Mouse (Mus musculus) embryonic stem cell, embryonic (primary cell): Measurements from ENCODE around the gene Gpcpd1.

ENCODE experiments used
- CTCF ChIA-PET, 4 experiments: fragments of 300-600 bp in 2 of 4; fragments of 350-600 bp in 2 of 4; sonication (Branson Sonifier 250); formaldehyde crosslinking; loops; one replicate each; lab custom pipeline; 2022; ENCODE audit warnings: inconsistent platforms in 2 of 4; lab: Charles Lee
- POLR2A ChIA-PET, 4 experiments: fragments of 300-600 bp in 2 of 4; fragments of 350-600 bp in 2 of 4; sonication (Branson Sonifier 250); formaldehyde crosslinking; loops; one replicate each; lab custom pipeline; 2022; ENCODE audit warnings: antibody characterized with exemption in 4 of 4, inconsistent platforms in 1 of 4; lab: Charles Lee

Gpcpd1 gene

GRCm38 (mm10) chr2:132572651-132573050 is 14.9 kb downstream of the Gpcpd1 start:
- CTCF ChIA-PET: no interaction called here
- POLR2A ChIA-PET: interaction anchor here in 1 of 4 experiments (0.5 kb wide), 1 partner anchor 63 kb away, joined by 9 read pairs; no protein-coding TSS in a partner anchor

DNA sequence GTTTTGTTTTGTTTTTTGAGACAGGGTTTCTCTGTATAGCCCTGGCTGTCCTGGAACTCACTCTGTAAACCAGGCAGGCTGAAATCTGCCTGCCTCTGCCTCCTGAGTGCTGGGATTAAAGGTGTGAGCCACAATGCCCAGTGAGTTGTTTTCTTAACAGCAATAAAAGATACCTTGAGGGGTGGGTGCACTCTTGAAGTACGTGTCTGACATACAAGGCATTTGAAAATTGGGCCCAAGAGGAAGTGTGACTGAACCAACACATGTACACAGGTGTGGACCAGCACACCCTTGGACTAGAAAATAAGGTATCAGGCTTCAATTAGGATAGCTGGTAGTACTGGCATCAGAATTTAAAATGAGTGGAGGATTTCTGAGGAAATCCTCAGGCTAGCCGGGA is 16.2 kb downstream of the Gpcpd1 start:
- ChIA-PET POLR2A (interaction anchor here in 1 of 4 experiments (1.1 kb wide), 1 partner anchor 275 kb away, joined by 4 read pairs; the partner anchor contains the start of gene Crls1), CTCF (no interaction called here)

DNA sequence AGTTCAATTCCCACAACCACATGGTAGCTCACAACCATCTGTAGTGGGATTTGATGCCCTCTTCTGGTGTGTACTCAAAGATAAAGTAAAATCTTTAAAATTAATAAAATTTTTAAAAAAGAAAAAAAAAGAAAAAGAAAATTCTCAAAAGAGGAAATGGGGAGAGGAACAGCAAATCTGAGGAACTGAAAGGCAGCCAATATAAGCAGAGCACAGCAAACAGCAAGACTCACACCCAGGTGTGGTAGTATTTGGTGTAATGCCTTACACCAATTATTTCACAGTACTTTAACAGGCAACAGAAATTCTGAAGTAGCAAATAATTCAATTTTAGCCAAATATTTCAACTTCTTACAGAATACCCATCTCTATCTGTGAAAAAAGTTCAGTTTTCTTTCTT is 16.7 kb downstream of the Gpcpd1 start:
- CTCF ChIA-PET: no interaction called here
- POLR2A ChIA-PET: interaction anchor here in 1 of 4 experiments (1.1 kb wide), 1 partner anchor 276 kb away, joined by 4 read pairs; the partner anchor contains the start of gene Crls1

- CTCF ChIA-PET: no interaction called here
- POLR2A ChIA-PET: no interaction called here
Observed at GRCm38 (mm10) chr2:132569686-132570085, 17.8 kb downstream of the Gpcpd1 start.

GRCm38 (mm10) chr2:132567414-132567813 is 20.1 kb downstream of the Gpcpd1 start:
- POLR2A ChIA-PET: interaction anchor here in 1 of 4 experiments (1.8 kb wide), 1 partner anchor 11 kb away, joined by 6 read pairs; no protein-coding TSS in a partner anchor
- CTCF ChIA-PET: no interaction called here

DNA sequence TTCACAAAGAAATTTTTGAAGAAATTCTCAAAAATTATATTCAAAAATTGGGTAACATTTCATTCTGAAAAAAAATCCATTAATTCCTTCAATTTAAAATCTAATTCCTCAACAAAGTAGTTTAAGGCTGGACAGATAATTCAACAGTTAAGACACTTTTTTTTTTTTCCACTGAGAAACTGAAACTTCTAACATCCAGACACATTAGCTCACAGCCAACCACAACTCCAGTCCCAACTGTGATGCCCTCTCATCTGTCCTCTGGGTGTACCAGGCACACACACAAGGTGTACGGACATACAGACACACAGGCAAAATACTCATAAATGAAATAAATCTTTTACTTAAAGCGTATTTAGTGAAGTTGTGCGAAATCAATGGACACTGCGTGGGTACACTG is 25.7 kb downstream of the Gpcpd1 start:
- ChIA-PET CTCF (no interaction called here), POLR2A (no interaction called here)

DNA sequence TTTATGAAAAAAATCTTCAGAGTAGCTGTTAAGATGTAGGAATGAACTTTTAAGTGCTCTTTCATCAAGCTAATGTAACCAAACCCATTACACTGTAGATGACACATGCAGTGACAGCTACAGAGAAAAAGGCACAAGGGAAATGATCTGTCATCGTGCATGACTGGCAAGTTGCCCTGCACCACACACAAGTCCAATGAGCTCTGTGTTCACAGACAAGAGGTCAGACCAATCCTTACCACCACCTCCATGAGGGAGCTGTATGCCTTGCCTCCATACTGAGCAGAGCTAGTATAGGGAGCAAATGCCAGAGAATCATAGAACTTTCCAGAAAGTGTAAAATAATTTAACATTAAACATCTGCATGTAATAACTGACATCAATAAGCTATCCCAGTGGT is 59.7 kb downstream of the Gpcpd1 start:
- POLR2A ChIA-PET: interaction anchor here in 2 of 4 experiments (0.5 kb wide), 2 partner anchors 17 to 270 kb away, joined by 3 to 4 read pairs; no protein-coding TSS in a partner anchor

DNA sequence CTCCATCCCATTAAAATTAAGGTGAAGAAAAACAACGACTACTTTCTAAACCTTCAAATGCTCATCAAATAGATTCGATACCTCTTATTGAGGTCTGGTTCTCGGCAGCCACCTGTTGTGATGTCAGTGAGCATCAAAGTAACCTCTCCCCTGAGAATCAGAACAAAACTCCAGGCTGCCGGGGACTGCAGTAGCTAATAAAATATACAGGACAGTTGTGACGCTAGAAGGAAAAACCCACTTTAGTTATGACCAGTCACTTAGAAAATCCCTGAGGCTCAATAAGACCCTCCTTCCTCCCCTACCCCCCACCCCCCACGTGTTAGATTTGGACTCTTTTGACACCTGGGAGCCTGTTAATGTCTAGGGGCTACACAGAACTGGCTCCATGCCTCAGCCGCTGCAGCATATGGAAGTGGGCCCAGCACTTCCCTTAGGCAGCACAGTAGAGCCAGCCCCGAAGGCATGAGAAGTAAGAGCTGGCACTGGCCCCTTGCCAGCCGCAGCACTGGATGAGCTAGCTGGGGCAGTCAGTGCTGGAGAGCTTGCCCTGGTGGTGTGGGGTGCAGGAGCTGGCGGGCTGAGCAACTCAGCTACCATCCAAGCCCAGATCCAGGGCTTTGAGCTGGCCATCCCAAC is 60.5 kb downstream of the Gpcpd1 start:
- CTCF ChIA-PET: interaction anchor here in 1 of 4 experiments (0.7 to 1.2 kb wide), 2 partner anchors 11 to 405 kb away, joined by 3 read pairs; no protein-coding TSS in a partner anchor
- POLR2A ChIA-PET: no interaction called here

More for the DNA sequence above, 59.7 kb downstream of the Gpcpd1 start:
- CTCF ChIA-PET: interaction anchor here in 3 of 4 experiments (0.5 to 1.2 kb wide), 3 partner anchors 12 to 128 kb away, joined by 3 read pairs; no protein-coding TSS in a partner anchor

GRCm38 (mm10) chr2:132526110-132526509 is 61.4 kb downstream of the Gpcpd1 start:
- CTCF ChIA-PET: no interaction called here
- POLR2A ChIA-PET: no interaction called here

DNA sequence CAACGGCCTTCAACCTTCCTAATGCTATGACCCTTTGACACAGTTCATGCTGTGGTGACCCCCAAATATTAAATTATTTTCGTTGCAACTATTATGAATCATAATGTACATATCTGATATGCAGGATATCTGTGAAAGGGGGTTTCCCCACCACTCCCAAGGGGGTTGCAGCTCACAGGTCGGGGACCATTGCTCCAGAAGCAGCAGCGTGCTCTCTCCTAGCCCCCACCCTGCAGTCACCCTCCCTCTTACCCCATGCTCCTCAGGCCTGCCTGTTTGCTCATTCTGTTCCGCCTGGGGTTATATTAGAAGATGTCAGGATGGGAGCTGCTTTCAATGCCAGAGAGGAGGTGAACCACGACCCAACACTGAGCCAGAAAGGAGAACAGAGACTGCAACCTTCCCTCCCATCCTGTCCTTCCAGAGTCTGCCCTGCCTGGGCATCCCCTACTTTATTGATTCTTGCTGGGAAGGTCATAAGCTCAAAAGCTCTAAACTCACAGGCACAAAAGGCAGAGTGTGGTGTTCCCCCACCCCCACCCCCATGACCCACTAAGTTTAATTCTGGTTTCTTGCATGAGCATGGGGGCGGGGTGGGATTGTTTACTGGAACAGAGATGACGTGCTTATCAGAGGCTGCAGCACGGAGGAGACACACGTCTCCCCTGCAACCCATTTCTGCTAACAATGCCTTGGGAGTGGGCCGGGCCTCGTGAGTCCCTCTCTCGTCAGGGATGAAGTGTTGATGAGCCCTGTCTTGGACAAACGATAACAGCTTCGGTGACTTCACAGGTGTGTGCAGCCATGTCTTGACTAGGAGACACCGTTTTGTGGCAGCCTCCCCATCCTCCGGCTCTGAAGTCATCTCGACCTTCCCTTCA is 69.3 kb downstream of the Gpcpd1 start:
- ChIA-PET CTCF (interaction anchor here in 1 of 4 experiments (2.9 kb wide), 1 partner anchor 183 kb away, joined by 21 read pairs; no protein-coding TSS in a partner anchor), POLR2A (interaction anchor here in 2 of 4 experiments (0.9 to 1.4 kb wide), 2 partner anchors 117 to 166 kb away, joined by 3 to 5 read pairs; no protein-coding TSS in a partner anchor)

DNA sequence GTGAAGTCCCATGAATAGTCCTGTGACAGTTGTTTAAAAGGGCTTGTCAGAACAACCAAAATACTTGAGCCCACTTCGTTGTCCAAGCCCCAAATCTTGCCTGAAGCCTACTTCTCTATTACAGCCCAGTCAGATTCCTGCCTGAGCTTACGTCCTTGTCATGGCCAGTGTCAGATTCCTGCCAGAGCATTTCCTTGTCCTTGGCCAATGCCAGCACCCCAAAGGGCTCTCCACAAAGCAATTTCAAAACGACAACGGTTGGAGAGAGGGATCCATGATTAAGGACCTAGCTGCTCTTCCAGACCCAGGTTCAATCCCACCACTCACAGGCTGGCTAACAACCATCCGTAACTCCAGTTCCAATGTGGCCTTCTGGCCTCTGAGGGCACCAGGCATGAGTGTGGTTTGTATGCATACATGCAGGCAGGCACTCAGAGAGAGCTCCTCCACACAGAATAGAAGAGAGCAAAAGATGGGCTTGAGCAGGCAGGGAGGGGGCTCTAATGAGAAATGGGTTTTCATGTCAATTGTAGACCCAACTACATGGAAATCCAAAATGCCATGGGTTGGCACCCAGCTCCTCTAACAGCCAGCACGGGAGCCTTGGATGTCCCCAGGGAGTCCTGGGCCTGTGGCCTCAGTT is 70.2 kb downstream of the Gpcpd1 start:
- ChIA-PET CTCF (interaction anchor here in 3 of 4 experiments (0.6 to 2.9 kb wide), 5 partner anchors 76 to 386 kb away, joined by 4 to 21 read pairs (median 5); no protein-coding TSS in a partner anchor), POLR2A (interaction anchor here in 2 of 4 experiments (0.6 to 2.1 kb wide), 4 partner anchors 118 to 605 kb away, joined by 3 to 11 read pairs (median 6); no protein-coding TSS in a partner anchor)

GRCm38 (mm10) chr2:132516130-132517030 is 71.1 kb downstream of the Gpcpd1 start:
- POLR2A ChIA-PET: interaction anchor here in 2 of 4 experiments (0.7 to 2.1 kb wide), 6 partner anchors 22 to 330 kb away, joined by 3 to 6 read pairs (median 3); partner anchors contain the start of gene Crls1 (in 1 of the 2)

DNA sequence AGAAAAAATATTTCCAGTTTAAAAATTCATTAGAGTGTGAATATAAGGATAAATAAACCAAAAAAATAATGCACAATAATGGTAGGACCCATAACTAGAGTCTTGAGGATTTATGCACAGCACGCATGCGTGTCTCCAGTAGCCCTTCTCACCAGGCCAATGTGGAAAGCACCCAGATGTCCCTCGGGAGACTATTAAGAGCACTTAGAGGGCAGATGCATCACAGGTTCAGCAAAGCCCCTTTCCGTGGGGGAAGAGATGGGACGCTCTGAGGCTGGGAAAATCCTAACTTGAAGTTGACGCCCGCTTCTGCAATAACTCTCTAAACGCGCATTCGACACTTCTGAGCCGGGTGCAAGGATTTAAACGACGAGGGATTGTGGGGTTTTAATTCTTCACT is 71.9 kb downstream of the Gpcpd1 start:
- ChIA-PET POLR2A (interaction anchor here in 2 of 4 experiments (1.3 to 2.1 kb wide), 4 partner anchors 23 to 331 kb away, joined by 3 to 6 read pairs (median 3); partner anchors contain the start of gene Crls1 (in 1 of the 2)), CTCF (interaction anchor here (0.5 to 2.9 kb wide), 21 partner anchors 12 to 388 kb away, joined by 3 to 21 read pairs (median 4); partner anchors contain the start of gene Crls1 (in 1 of the 4))

More at GRCm38 (mm10) chr2:132516130-132517030, 71.1 kb downstream of the Gpcpd1 start:
- CTCF ChIA-PET: interaction anchor here (0.5 to 2.9 kb wide), 28 partner anchors 9 to 387 kb away, joined by 3 to 21 read pairs (median 4); partner anchors contain the start of gene Crls1 (in 1 of the 4)

- ChIA-PET POLR2A (interaction anchor here in 2 of 4 experiments (1.3 to 1.4 kb wide), 2 partner anchors 183 to 331 kb away, joined by 3 read pairs; partner anchors contain the start of gene Crls1 (in 1 of the 2)), CTCF (interaction anchor here (0.5 to 2.3 kb wide), 9 partner anchors 63 to 389 kb away, joined by 3 to 20 read pairs (median 4); no protein-coding TSS in a partner anchor)
Observed at GRCm38 (mm10) chr2:132515076-132515475, 72.5 kb downstream of the Gpcpd1 start.

DNA sequence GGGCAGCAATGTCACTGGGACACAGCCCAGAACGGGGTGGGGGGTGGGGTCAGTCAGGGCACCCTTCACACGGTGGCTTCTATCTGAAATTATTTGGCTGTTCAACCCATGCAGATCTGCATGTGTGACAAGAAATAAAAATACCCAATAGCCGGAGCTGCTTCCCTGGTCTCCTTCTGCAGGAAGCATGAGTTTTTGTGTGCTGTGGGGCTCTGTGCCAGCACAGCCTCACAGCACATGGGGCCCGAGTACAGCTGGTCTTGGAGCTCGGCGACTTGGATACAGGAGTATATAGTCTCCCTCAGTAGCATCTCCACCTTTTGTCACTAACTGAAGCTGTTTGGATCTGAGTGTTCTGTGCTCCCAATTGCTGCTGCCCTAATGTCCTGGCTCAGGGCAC is 73.2 kb downstream of the Gpcpd1 start:
- POLR2A ChIA-PET: no interaction called here
- CTCF ChIA-PET: interaction anchor here in 3 of 4 experiments (0.6 to 1.4 kb wide), 4 partner anchors 187 to 202 kb away, joined by 3 to 7 read pairs (median 4); no protein-coding TSS in a partner anchor

GRCm38 (mm10) chr2:132513371-132514181 is 74.0 kb downstream of the Gpcpd1 start:
- ChIA-PET CTCF (interaction anchor here in 2 of 4 experiments (0.7 to 1.4 kb wide), 2 partner anchors 202 to 351 kb away, joined by 3 to 4 read pairs; no protein-coding TSS in a partner anchor), POLR2A (no interaction called here)
